Mouse (Mus musculus): ENCODE measurements around the gene 2900026A02Rik. TPM values are rescaled to one million over a fixed set of nuclear protein-coding genes. Genes with fewer than 3 reads are reported as not detected.

The 2900026A02Rik gene
- polyA plus RNA-seq, 1 experiment from 2014 or later: 12.6 TPM

- WGBS: 86% methylated on average over 4 of the region's 4 CpGs
- H3K4me1 ChIP-seq (replicated peaks; ENCODE audit: control insufficient read depth, insufficient read depth, low read length): peaks cover 14% of the 10 kb centered on the region
- no peaks in the 10 kb centered on the region for H3K27me3 ChIP-seq (ENCODE audit: control insufficient read depth, insufficient read depth, low read depth, low read length)
- no peaks in the 10 kb centered on the region for H3K36me3 ChIP-seq (ENCODE audit: control insufficient read depth, insufficient read depth, low read length)
- no peaks in the 10 kb centered on the region for H3K9me3 ChIP-seq (ENCODE audit: control insufficient read depth, low read length)
- H3K4me3 ChIP-seq (ENCODE audit: low read length): no peak overlapping the region
- H3K27ac ChIP-seq (ENCODE audit: low read length): no peak overlapping the region
- H3K9ac ChIP-seq (ENCODE audit: low read length): no peak overlapping the region
- H3K4me2 ChIP-seq (ENCODE audit: low read depth, low read length): no peak overlapping the region
- no peak for ATAC-seq (ENCODE audit: low read depth)
These were observed 115.6 kb downstream of the 2900026A02Rik start for GRCm38 (mm10) chr5:113105481-113105880.

- H3K4me2 ChIP-seq (ENCODE audit: low read depth, low read length): no peak overlapping the region
- H3K36me3 ChIP-seq (ENCODE audit: control insufficient read depth, insufficient read depth, low read length): no peaks in the 10 kb centered on the region
- 82% methylated on average over 9 of the region's 9 CpGs for WGBS
- no peaks in the 10 kb centered on the region for H3K27me3 ChIP-seq (ENCODE audit: control insufficient read depth, insufficient read depth, low read depth, low read length)
- no peak overlapping the region for H3K4me3 ChIP-seq (ENCODE audit: low read length)
- no peak overlapping the region for H3K9ac ChIP-seq (ENCODE audit: low read length)
- H3K9me3 ChIP-seq (ENCODE audit: control insufficient read depth, low read length): no peaks in the 10 kb centered on the region
- peaks cover 14% of the 10 kb centered on the region for H3K4me1 ChIP-seq (replicated peaks; ENCODE audit: control insufficient read depth, insufficient read depth, low read length)
- no peak overlapping the region for H3K27ac ChIP-seq (ENCODE audit: low read length)
- no peak for ATAC-seq (ENCODE audit: low read depth)
These were observed 116.0 kb downstream of the 2900026A02Rik start for GRCm38 (mm10) chr5:113105035-113105434.

GRCm38 (mm10) chr5:113102455-113102854, 118.6 kb downstream of the 2900026A02Rik start:
- WGBS: 65% methylated on average over 7 of the region's 7 CpGs
- H3K27me3 ChIP-seq (ENCODE audit: control insufficient read depth, insufficient read depth, low read depth, low read length): no peaks in the 10 kb centered on the region
- no peak overlapping the region for H3K4me3 ChIP-seq (ENCODE audit: low read length)
- peaks cover 1% of the 10 kb centered on the region; the same call in 1 of the 2 replicates for H3K36me3 ChIP-seq (ENCODE audit: control insufficient read depth, insufficient read depth, low read length)
- H3K27ac ChIP-seq (ENCODE audit: low read length): no peak overlapping the region
- H3K4me1 ChIP-seq (replicated peaks; ENCODE audit: control insufficient read depth, insufficient read depth, low read length): peaks cover 2% of the 10 kb centered on the region
- no peak for ATAC-seq (ENCODE audit: low read depth)
- no peak overlapping the region for H3K4me2 ChIP-seq (ENCODE audit: low read depth, low read length)
- H3K9ac ChIP-seq (ENCODE audit: low read length): no peak overlapping the region
- no peaks in the 10 kb centered on the region for H3K9me3 ChIP-seq (ENCODE audit: control insufficient read depth, low read length)

GRCm38 (mm10) chr5:113101457-113101856, 119.6 kb downstream of the 2900026A02Rik start:
- no peak for ATAC-seq (ENCODE audit: low read depth)
- H3K4me1 ChIP-seq (replicated peaks; ENCODE audit: control insufficient read depth, insufficient read depth, low read length): no peaks in the 10 kb centered on the region; the same call in 1 of the 2 replicates
- no peak overlapping the region for H3K4me2 ChIP-seq (ENCODE audit: low read depth, low read length)
- H3K36me3 ChIP-seq (ENCODE audit: control insufficient read depth, insufficient read depth, low read length): peaks cover 3% of the 10 kb centered on the region; the same call in 1 of the 2 replicates
- no peak overlapping the region for H3K27ac ChIP-seq (ENCODE audit: low read length)
- no peaks in the 10 kb centered on the region for H3K27me3 ChIP-seq (ENCODE audit: control insufficient read depth, insufficient read depth, low read depth, low read length)
- 80% methylated on average over 10 of the region's 10 CpGs for WGBS
- no peak overlapping the region for H3K4me3 ChIP-seq (ENCODE audit: low read length)
- H3K9me3 ChIP-seq (ENCODE audit: control insufficient read depth, low read length): no peaks in the 10 kb centered on the region
- no peak overlapping the region for H3K9ac ChIP-seq (ENCODE audit: low read length)

- no peak for ATAC-seq (ENCODE audit: low read depth)
- H3K4me2 ChIP-seq (ENCODE audit: low read depth, low read length): no peak overlapping the region
- H3K9me3 ChIP-seq (ENCODE audit: control insufficient read depth, low read length): no peaks in the 10 kb centered on the region
- 64% methylated on average over 11 of the region's 11 CpGs for WGBS
- peaks cover 3% of the 10 kb centered on the region; the same call in 1 of the 2 replicates for H3K36me3 ChIP-seq (ENCODE audit: control insufficient read depth, insufficient read depth, low read length)
- H3K4me3 ChIP-seq (ENCODE audit: low read length): no peak overlapping the region
- H3K27ac ChIP-seq (ENCODE audit: low read length): no peak overlapping the region
- H3K9ac ChIP-seq (ENCODE audit: low read length): no peak overlapping the region
- H3K4me1 ChIP-seq (replicated peaks; ENCODE audit: control insufficient read depth, insufficient read depth, low read length): no peaks in the 10 kb centered on the region; the same call in 1 of the 2 replicates
- no peaks in the 10 kb centered on the region for H3K27me3 ChIP-seq (ENCODE audit: control insufficient read depth, insufficient read depth, low read depth, low read length)
These were observed 120.6 kb downstream of the 2900026A02Rik start for GRCm38 (mm10) chr5:113100422-113100821.

GRCm38 (mm10) chr5:113099546-113099945, 121.5 kb downstream of the 2900026A02Rik start:
- H3K4me2 ChIP-seq (ENCODE audit: low read depth, low read length): no peak overlapping the region
- WGBS: 6% methylated on average over 1 of the region's 1 CpGs
- H3K9me3 ChIP-seq (ENCODE audit: control insufficient read depth, low read length): no peaks in the 10 kb centered on the region
- no peaks in the 10 kb centered on the region for H3K27me3 ChIP-seq (ENCODE audit: control insufficient read depth, insufficient read depth, low read depth, low read length)
- no peak overlapping the region for H3K4me3 ChIP-seq (ENCODE audit: low read length)
- H3K27ac ChIP-seq (ENCODE audit: low read length): no peak overlapping the region
- peak; percentile 29; the same call in 1 of the 2 replicates for ATAC-seq (ENCODE audit: low read depth)
- no peak overlapping the region for H3K9ac ChIP-seq (ENCODE audit: low read length)
- H3K36me3 ChIP-seq (ENCODE audit: control insufficient read depth, insufficient read depth, low read length): peaks cover 3% of the 10 kb centered on the region; the same call in 1 of the 2 replicates
- H3K4me1 ChIP-seq (replicated peaks; ENCODE audit: control insufficient read depth, insufficient read depth, low read length): no peaks in the 10 kb centered on the region; the same call in 1 of the 2 replicates

- 89% methylated on average over 17 of the region's 17 CpGs for WGBS
- Histone ChIP-seq H3K4me2 (ENCODE audit: low read depth, low read length) (no peak overlapping the region), H3K36me3 (ENCODE audit: control insufficient read depth, insufficient read depth, low read length) (peaks cover 3% of the 10 kb centered on the region; the same call in 1 of the 2 replicates), H3K27me3 (ENCODE audit: control insufficient read depth, insufficient read depth, low read depth, low read length) (no peaks in the 10 kb centered on the region), H3K9ac (ENCODE audit: low read length) (no peak overlapping the region), H3K4me3 (ENCODE audit: low read length) (no peak overlapping the region), H3K9me3 (ENCODE audit: control insufficient read depth, low read length) (no peaks in the 10 kb centered on the region), H3K4me1 (replicated peaks; ENCODE audit: control insufficient read depth, insufficient read depth, low read length) (no peaks in the 10 kb centered on the region), H3K27ac (ENCODE audit: low read length) (no peak overlapping the region)
- no peak for ATAC-seq (ENCODE audit: low read depth)
These were observed 123.5 kb downstream of the 2900026A02Rik start for GRCm38 (mm10) chr5:113097551-113097950.

GRCm38 (mm10) chr5:113095456-113095855, 125.6 kb downstream of the 2900026A02Rik start:
- peak; percentile 65 for ATAC-seq (ENCODE audit: low read depth)
- 65% methylated on average over 18 of the region's 18 CpGs for WGBS
- Histone ChIP-seq H3K4me1 (replicated peaks; ENCODE audit: control insufficient read depth, insufficient read depth, low read length) (no peaks in the 10 kb centered on the region), H3K9me3 (ENCODE audit: control insufficient read depth, low read length) (no peaks in the 10 kb centered on the region), H3K27ac (ENCODE audit: low read length) (no peak overlapping the region), H3K9ac (ENCODE audit: low read length) (no peak overlapping the region), H3K4me3 (ENCODE audit: low read length) (no peak overlapping the region), H3K36me3 (ENCODE audit: control insufficient read depth, insufficient read depth, low read length) (peaks cover 6% of the 10 kb centered on the region), H3K4me2 (ENCODE audit: low read depth, low read length) (no peak overlapping the region), H3K27me3 (ENCODE audit: control insufficient read depth, insufficient read depth, low read depth, low read length) (no peaks in the 10 kb centered on the region)

- peaks cover 8% of the 10 kb centered on the region for H3K36me3 ChIP-seq (ENCODE audit: control insufficient read depth, insufficient read depth, low read length)
- H3K4me2 ChIP-seq (ENCODE audit: low read depth, low read length): no peak overlapping the region
- no peaks in the 10 kb centered on the region for H3K9me3 ChIP-seq (ENCODE audit: control insufficient read depth, low read length)
- no peaks in the 10 kb centered on the region for H3K27me3 ChIP-seq (ENCODE audit: control insufficient read depth, insufficient read depth, low read depth, low read length)
- no peak overlapping the region for H3K27ac ChIP-seq (ENCODE audit: low read length)
- no peak overlapping the region for H3K4me3 ChIP-seq (ENCODE audit: low read length)
- H3K4me1 ChIP-seq (replicated peaks; ENCODE audit: control insufficient read depth, insufficient read depth, low read length): no peaks in the 10 kb centered on the region
- no peak overlapping the region for H3K9ac ChIP-seq (ENCODE audit: low read length)
- no peak for ATAC-seq (ENCODE audit: low read depth)
- WGBS: 70% methylated on average over 7 of the region's 7 CpGs
These were observed 128.6 kb downstream of the 2900026A02Rik start for GRCm38 (mm10) chr5:113092406-113092805.

- Histone ChIP-seq H3K4me1 (replicated peaks; ENCODE audit: control insufficient read depth, insufficient read depth, low read length) (no peaks in the 10 kb centered on the region), H3K36me3 (ENCODE audit: control insufficient read depth, insufficient read depth, low read length) (peaks cover 6% of the 10 kb centered on the region; the same call in 1 of the 2 replicates), H3K9me3 (ENCODE audit: control insufficient read depth, low read length) (no peaks in the 10 kb centered on the region), H3K27me3 (ENCODE audit: control insufficient read depth, insufficient read depth, low read depth, low read length) (no peaks in the 10 kb centered on the region), H3K4me3 (ENCODE audit: low read length) (no peak overlapping the region), H3K4me2 (ENCODE audit: low read depth, low read length) (no peak overlapping the region), H3K9ac (ENCODE audit: low read length) (no peak overlapping the region), H3K27ac (ENCODE audit: low read length) (no peak overlapping the region)
- no peak for ATAC-seq (ENCODE audit: low read depth)
- 55% methylated on average over 5 of the region's 5 CpGs for WGBS
These were observed 129.9 kb downstream of the 2900026A02Rik start for GRCm38 (mm10) chr5:113091162-113091561.
